Mouse (Mus musculus) embryonic fibroblast, embryonic 13.5 days (primary cell): Measurements from ENCODE around the gene Cdc73.

Source experiments
- CTCF ChIP-seq: IDR thresholded peaks from 2 replicates; pipeline ENCODE4 v1.5.1; 2011; ENCODE audit warnings: mild to moderate bottlenecking, control low read depth, low read length, moderate library complexity, borderline replicate concordance; ENCODE audit not compliant: insufficient read depth
- POLR2A ChIP-seq: IDR thresholded peaks from 2 replicates; pipeline ENCODE4 v1.6.1; 2011; ENCODE audit warnings: low read depth, mild to moderate bottlenecking, control low read depth, low read length, moderate library complexity

GRCm38 (mm10) chr1:143619760-143620159 lies 82.9 kb downstream of the Cdc73 start:
- TF ChIP-seq CTCF (no peak), POLR2A (no peak)
